Mouse (Mus musculus) olfactory bulb, adult 2 months (tissue): ENCODE measurements around the gene Vps13a. TPM values are rescaled to one million over a fixed set of nuclear protein-coding genes. Genes with fewer than 3 reads are reported as not detected.

ENCODE experiments used
- H3K27ac ChIP-seq: fragments of 200-500 bp; 2 replicates; pipeline ENCODE4 v1.5.1; 2012; ENCODE audit warnings: low read depth, low read length; ENCODE audit not compliant: insufficient read depth
- H3K4me1 ChIP-seq: fragments of 200-500 bp; 2 replicates; pipeline ENCODE4 v1.6.1; 2012; ENCODE audit warnings: low read length; ENCODE audit not compliant: control insufficient read depth, insufficient read depth
- H3K4me3 ChIP-seq: fragments of 200-500 bp; 2 replicates; pipeline ENCODE4 v1.5.1; 2012; ENCODE audit warnings: mild to moderate bottlenecking, low read depth, low read length, moderate library complexity; ENCODE audit not compliant: insufficient read depth
- CTCF ChIP-seq: fragments of 200-500 bp; IDR thresholded peaks from 2 replicates; pipeline ENCODE4 v1.5.1; 2012; ENCODE audit warnings: low read depth, mild to moderate bottlenecking, low read length, moderate library complexity; ENCODE audit not compliant: insufficient read depth
- POLR2A ChIP-seq: fragments of 200-500 bp; IDR thresholded peaks from 2 replicates; pipeline ENCODE4 v1.6.1; 2012; ENCODE audit warnings: mild to moderate bottlenecking, low read depth, low read length, moderate library complexity; ENCODE audit not compliant: insufficient read depth
- WGBS: fragments of 180-500 bp; shearing (Covaris S2); methylation state at CpG from one replicate; pipeline ENCODE4 v1.1.7; 2018; 5-methylcytosine and 5-hydroxymethylcytosine counted together
- polyA plus RNA-seq: library from polyadenylated mRNA; stranded (reverse); fragments of >200 nt; gene quantifications from 2 replicates; pipeline ENCODE4 v1.2.4, GENCODE M21; 2012; ENCODE audit warnings: low replicate concordance; ENCODE audit not compliant: missing spikeins, insufficient read depth, insufficient read length

Vps13a gene
- polyA plus RNA-seq: not detected in 2 replicates

GRCm38 (mm10) chr19:16780790-16781384 is at the start of gene Vps13a:
TSS of gene Vps13a (minus strand) at chr19:16780933.
- TF ChIP-seq CTCF (no peak), POLR2A (peak; percentile 79)
- WGBS: under 1% methylated on average over 67 of the region's 67 CpGs
- Histone ChIP-seq H3K4me1 (peaks cover 5% of the 10 kb centered on the region; the same call in 1 of the 2 replicates), H3K4me3 (peak within 1 kb of the TSS; percentile 81), H3K27ac (peak within 1 kb of the TSS; percentile 17; the same call in 1 of the 2 replicates)

- H3K4me1 ChIP-seq: no peaks in the 10 kb centered on the region
- 79% methylated on average over 5 of the region's 5 CpGs for WGBS
- no peak for TF ChIP-seq CTCF
- no peak for TF ChIP-seq POLR2A
- H3K4me3 ChIP-seq: no peak overlapping the region
- H3K27ac ChIP-seq: no peak overlapping the region
Observed at GRCm38 (mm10) chr19:16827657-16828056, 46.9 kb upstream of the Vps13a start.

- no peaks in the 10 kb centered on the region for H3K4me1 ChIP-seq
- H3K27ac ChIP-seq: no peak overlapping the region
- 16% methylated on average over 5 of the region's 5 CpGs for WGBS
- TF ChIP-seq POLR2A: no peak
- no peak for TF ChIP-seq CTCF
- H3K4me3 ChIP-seq: no peak overlapping the region
Observed at GRCm38 (mm10) chr19:16825228-16825627, 44.5 kb upstream of the Vps13a start.

- TF ChIP-seq CTCF (no peak), POLR2A (no peak)
- no peak overlapping the region for H3K27ac ChIP-seq
- H3K4me1 ChIP-seq: no peaks in the 10 kb centered on the region
- H3K4me3 ChIP-seq: no peak overlapping the region
- WGBS: 59% methylated on average over 5 of the region's 5 CpGs
Observed at GRCm38 (mm10) chr19:16814848-16815247, 34.1 kb upstream of the Vps13a start.

GRCm38 (mm10) chr19:16813306-16813705 is 32.6 kb upstream of the Vps13a start:
- TF ChIP-seq CTCF: no peak
- TF ChIP-seq POLR2A: no peak
- H3K4me3 ChIP-seq: no peak overlapping the region
- no peaks in the 10 kb centered on the region for H3K4me1 ChIP-seq
- no peak overlapping the region for H3K27ac ChIP-seq
- 78% methylated on average over 7 of the region's 7 CpGs for WGBS

- Histone ChIP-seq H3K4me3 (no peak overlapping the region), H3K27ac (no peak overlapping the region), H3K4me1 (no peaks in the 10 kb centered on the region)
- no peak for TF ChIP-seq POLR2A
- no peak for TF ChIP-seq CTCF
- WGBS: 95% methylated on average over 8 of the region's 8 CpGs
Observed at GRCm38 (mm10) chr19:16812072-16812608, 31.4 kb upstream of the Vps13a start.

- WGBS: 75% methylated on average over 3 of the region's 3 CpGs
Observed at GRCm38 (mm10) chr19:16805102-16805501, 24.4 kb upstream of the Vps13a start.

GRCm38 (mm10) chr19:16804578-16804977 is 23.8 kb upstream of the Vps13a start:
- Histone ChIP-seq H3K27ac (no peak overlapping the region), H3K4me3 (no peak overlapping the region), H3K4me1 (no peaks in the 10 kb centered on the region)
- TF ChIP-seq POLR2A (no peak), CTCF (no peak)
- 40% methylated on average over 1 of the region's 11 CpGs for WGBS

More at GRCm38 (mm10) chr19:16805102-16805501, 24.4 kb upstream of the Vps13a start:
- H3K4me1 ChIP-seq: no peaks in the 10 kb centered on the region
- H3K27ac ChIP-seq: no peak overlapping the region
- H3K4me3 ChIP-seq: no peak overlapping the region
- no peak for TF ChIP-seq CTCF
- TF ChIP-seq POLR2A: no peak

- TF ChIP-seq POLR2A (no peak), CTCF (no peak)
- Histone ChIP-seq H3K4me3 (no peak overlapping the region), H3K4me1 (no peaks in the 10 kb centered on the region), H3K27ac (no peak overlapping the region)
- WGBS: under 1% methylated on average over 3 of the region's 3 CpGs
Observed at GRCm38 (mm10) chr19:16802707-16803106, 22.0 kb upstream of the Vps13a start.

- H3K4me1 ChIP-seq: no peaks in the 10 kb centered on the region
- no peak overlapping the region for H3K27ac ChIP-seq
- 86% methylated on average over 3 of the region's 3 CpGs for WGBS
- no peak overlapping the region for H3K4me3 ChIP-seq
- no peak for TF ChIP-seq POLR2A
- no peak for TF ChIP-seq CTCF
Observed at GRCm38 (mm10) chr19:16802123-16802522, 21.4 kb upstream of the Vps13a start.
